Mouse (Mus musculus) limb, embryonic 14.5 days (tissue): ENCODE measurements at regions not wholly inside any gene's neighbourhood (a gene's known extent, or its start where the extent isn't known, plus 50 kb on each side); places are given as distances from the start of the nearest gene placed in this dataset.

ENCODE experiments used
- ATAC-seq: fragments of 200-750 bp; cut with Nextera tagmentation; 2 replicates; pipeline ENCODE4 v1.8.0; 2017; ENCODE audit warnings: low read depth, moderate number of reproducible peaks, moderate TSS enrichment; ENCODE audit not compliant: low FRiP score
- DNase-seq: peaks from one replicate; pipeline ENCODE4 v3.0.0-alpha.2; 2015; ENCODE audit warnings: low spot score
- H3K27ac ChIP-seq: fragments of 300-500 bp; sonication (generic); replicated peaks from 2 replicates; pipeline ENCODE4 v1.5.1; 2014; ENCODE audit warnings: low read depth, mild to moderate bottlenecking, low read length, moderate library complexity, mixed read lengths
- H3K27me3 ChIP-seq: fragments of 300-500 bp; sonication (generic); 2 replicates; pipeline ENCODE4 v1.6.1; 2014; ENCODE audit warnings: low read length, mixed read lengths; ENCODE audit not compliant: control insufficient read depth, insufficient read depth
- H3K36me3 ChIP-seq: fragments of 300-500 bp; sonication (generic); 2 replicates; pipeline ENCODE4 v1.6.1; 2014; ENCODE audit warnings: mild to moderate bottlenecking, low read length, moderate library complexity, mixed read lengths; ENCODE audit not compliant: control insufficient read depth, insufficient read depth
- H3K4me1 ChIP-seq: fragments of 300-500 bp; sonication (generic); 2 replicates; pipeline ENCODE4 v1.6.1; 2014; ENCODE audit warnings: antibody characterized with exemption, low read length, mixed read lengths; ENCODE audit not compliant: control insufficient read depth, insufficient read depth
- H3K4me2 ChIP-seq: fragments of 300-500 bp; sonication (generic); replicated peaks from 2 replicates; pipeline ENCODE4 v1.6.1; 2014; ENCODE audit warnings: low read depth, mild to moderate bottlenecking, low read length, moderate library complexity; ENCODE audit not compliant: severe bottlenecking
- H3K4me3 ChIP-seq: fragments of 300-500 bp; sonication (generic); replicated peaks from 2 replicates; pipeline ENCODE4 v1.5.1; 2014; ENCODE audit warnings: low read length
- H3K9ac ChIP-seq: fragments of 300-500 bp; sonication (generic); 2 replicates; pipeline ENCODE4 v1.6.1; 2014; ENCODE audit warnings: mild to moderate bottlenecking, low read depth, low read length, moderate library complexity; ENCODE audit not compliant: severe bottlenecking
- H3K9me3 ChIP-seq: fragments of 300-500 bp; sonication (generic); 2 replicates; pipeline ENCODE4 v1.6.1; 2016; ENCODE audit warnings: low read length; ENCODE audit not compliant: control insufficient read depth
- POLR2A ChIP-seq: fragments of 200-500 bp; IDR thresholded peaks from 2 replicates; pipeline ENCODE4 v1.8.0; 2012; ENCODE audit warnings: inconsistent platforms, mild to moderate bottlenecking, moderate library complexity, borderline replicate concordance; ENCODE audit not compliant: insufficient read depth, insufficient read length; ENCODE audit errors: extremely low read depth
- WGBS: fragments of 180-500 bp; shearing (Covaris S2); extraction: QIAGEN DNeasy Blood & Tissue Kit; methylation state at CpG from one replicate; pipeline ENCODE4 v1.1.7; 2014; 5-methylcytosine and 5-hydroxymethylcytosine counted together

GRCm38 (mm10) chr8:34625670-34626069 is 514.1 kb upstream of the Gm10131 start:
- DNase-seq: no peak
- no peak overlapping the region for H3K27ac ChIP-seq

GRCm38 (mm10) chr8:34623783-34624182 is 512.2 kb upstream of the Gm10131 start:
- TF ChIP-seq POLR2A: no peak
- no peaks in the 10 kb centered on the region for H3K27me3 ChIP-seq
- DNase-seq: no peak
- no peak overlapping the region for H3K9ac ChIP-seq
- H3K9me3 ChIP-seq: no peaks in the 10 kb centered on the region
- H3K27ac ChIP-seq: no peak overlapping the region
- H3K4me2 ChIP-seq: no peak overlapping the region
- H3K4me1 ChIP-seq: no peaks in the 10 kb centered on the region
- no peak overlapping the region for H3K4me3 ChIP-seq
- H3K36me3 ChIP-seq: no peaks in the 10 kb centered on the region
- 55% methylated on average over 7 of the region's 7 CpGs for WGBS
- ATAC-seq: no peak

More at GRCm38 (mm10) chr8:34625670-34626069, 514.1 kb upstream of the Gm10131 start:
- Histone ChIP-seq H3K9ac (no peak overlapping the region), H3K36me3 (no peaks in the 10 kb centered on the region), H3K9me3 (no peaks in the 10 kb centered on the region), H3K4me1 (no peaks in the 10 kb centered on the region), H3K4me3 (no peak overlapping the region), H3K4me2 (no peak overlapping the region), H3K27me3 (no peaks in the 10 kb centered on the region)
- no peak for TF ChIP-seq POLR2A
- 87% methylated on average over 10 of the region's 10 CpGs for WGBS
- no peak for ATAC-seq

- no peaks in the 10 kb centered on the region for H3K4me1 ChIP-seq
- H3K27ac ChIP-seq: no peak overlapping the region
- H3K4me3 ChIP-seq: no peak overlapping the region
- H3K36me3 ChIP-seq: no peaks in the 10 kb centered on the region
- TF ChIP-seq POLR2A: no peak
- no peaks in the 10 kb centered on the region for H3K27me3 ChIP-seq
- peak; percentile 17 for DNase-seq
- no peak overlapping the region for H3K4me2 ChIP-seq
- no peak overlapping the region for H3K9ac ChIP-seq
- ATAC-seq: no peak
- no peaks in the 10 kb centered on the region for H3K9me3 ChIP-seq
- WGBS: 72% methylated on average over 25 of the region's 25 CpGs
Measured at GRCm38 (mm10) chr8:34622177-34623114, 510.9 kb upstream of the Gm10131 start.

- no peak for TF ChIP-seq POLR2A
- no peaks in the 10 kb centered on the region for H3K27me3 ChIP-seq
- WGBS: 36% methylated on average over 4 of the region's 5 CpGs
- no peak overlapping the region for H3K4me2 ChIP-seq
- no peaks in the 10 kb centered on the region for H3K36me3 ChIP-seq
- H3K9ac ChIP-seq: no peak overlapping the region
- no peak overlapping the region for H3K4me3 ChIP-seq
- no peak for DNase-seq
- ATAC-seq: no peak
- no peaks in the 10 kb centered on the region for H3K4me1 ChIP-seq
- no peak overlapping the region for H3K27ac ChIP-seq
- H3K9me3 ChIP-seq: no peaks in the 10 kb centered on the region
Measured at GRCm38 (mm10) chr8:34618046-34618445, 506.5 kb upstream of the Gm10131 start.

- no peak for TF ChIP-seq POLR2A
- Histone ChIP-seq H3K9ac (no peak overlapping the region), H3K9me3 (no peaks in the 10 kb centered on the region), H3K27ac (no peak overlapping the region), H3K27me3 (no peaks in the 10 kb centered on the region), H3K4me1 (no peaks in the 10 kb centered on the region), H3K36me3 (no peaks in the 10 kb centered on the region), H3K4me3 (no peak overlapping the region), H3K4me2 (no peak overlapping the region)
- WGBS: 69% methylated on average over 4 of the region's 4 CpGs
- ATAC-seq (no peak), DNase-seq (no peak)
Measured at GRCm38 (mm10) chr8:34614987-34615386, 503.4 kb upstream of the Gm10131 start.
